Mouse (Mus musculus): ENCODE data around the gene 4930480E11Rik.
"Not testable (repeated sequence)": the region's sequence is repeated elsewhere in the genome, so short reads cannot be mapped to it uniquely, and the experiment has no call there.

4930480E11Rik gene

DNA sequence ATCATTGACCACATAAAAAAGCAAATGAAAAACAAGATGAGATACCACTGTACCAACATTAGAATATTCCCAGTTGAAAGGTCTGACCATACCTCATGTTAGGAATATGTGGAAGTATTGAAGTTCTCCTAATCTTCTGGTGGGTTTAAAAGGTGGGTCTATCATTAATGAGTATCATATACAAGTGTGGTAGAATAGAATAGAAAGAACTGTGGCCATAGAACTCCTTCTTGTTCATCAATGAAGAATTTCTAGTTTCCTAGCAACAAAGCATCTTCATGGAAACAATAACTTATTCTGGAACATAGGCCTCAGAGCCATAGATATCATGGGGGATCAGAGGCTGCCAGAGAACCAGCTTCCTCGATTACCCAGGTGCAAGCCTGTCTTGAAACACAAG, at the start of gene 4930480E11Rik:
Gene 4930480E11Rik, plus strand, starts transcription at position 301 of the 400 bp plus-strand sequence.
- CTCF ChIA-PET: no interaction called here

DNA sequence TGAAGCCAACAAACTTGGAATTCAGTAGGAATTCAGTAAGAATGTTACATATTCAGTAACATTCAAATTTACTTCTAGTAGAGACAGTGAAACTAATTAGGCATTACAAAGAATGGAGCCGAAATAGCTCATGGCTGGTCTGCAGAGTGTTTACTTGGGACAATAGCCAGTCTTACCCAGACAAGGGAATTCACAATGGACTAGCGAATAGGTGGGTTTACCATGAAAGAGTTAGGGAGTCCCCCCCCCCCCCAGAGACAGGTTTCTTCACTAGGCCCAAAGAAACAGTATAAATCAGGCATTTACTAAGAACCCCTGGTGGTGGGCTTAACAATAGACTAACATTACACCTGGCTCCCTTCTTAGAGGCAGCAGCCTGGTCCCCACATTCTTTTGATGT, 33.9 kb downstream of the 4930480E11Rik start:
- CTCF ChIA-PET: not testable (repeated sequence)

All from spleen, embryonic (tissue).